Mouse (Mus musculus): ENCODE measurements around the gene Man2a1. TPM values are rescaled to one million over a fixed set of nuclear protein-coding genes. Genes with fewer than 3 reads are reported as not detected.

Man2a1 gene
- total RNA-seq, 2 experiments from 2014 or later: 15.2 to 30.9 TPM

DNA sequence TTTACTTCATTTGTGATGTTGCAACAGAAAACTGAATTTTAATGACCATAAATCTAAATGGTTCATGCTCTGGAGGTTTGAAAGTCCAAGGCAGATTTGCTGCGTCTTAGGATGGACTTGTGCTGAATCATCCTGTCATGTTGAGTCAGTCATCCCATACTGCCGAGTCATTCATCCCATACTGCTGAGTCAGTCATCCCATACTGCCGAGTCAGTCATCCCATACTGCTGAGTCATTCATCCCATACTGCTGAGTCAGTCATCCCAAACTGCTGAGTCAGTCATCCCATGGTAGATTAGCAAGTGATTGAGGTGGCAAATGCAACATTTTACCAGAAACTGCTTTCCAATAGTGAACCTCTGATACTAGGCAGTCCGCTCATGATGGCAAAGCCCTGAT, 83.6 kb downstream of the Man2a1 start:
- ATAC-seq (replicated peaks; ENCODE audit: low FRiP score, poor library complexity, severe bottlenecking): no peak

DNA sequence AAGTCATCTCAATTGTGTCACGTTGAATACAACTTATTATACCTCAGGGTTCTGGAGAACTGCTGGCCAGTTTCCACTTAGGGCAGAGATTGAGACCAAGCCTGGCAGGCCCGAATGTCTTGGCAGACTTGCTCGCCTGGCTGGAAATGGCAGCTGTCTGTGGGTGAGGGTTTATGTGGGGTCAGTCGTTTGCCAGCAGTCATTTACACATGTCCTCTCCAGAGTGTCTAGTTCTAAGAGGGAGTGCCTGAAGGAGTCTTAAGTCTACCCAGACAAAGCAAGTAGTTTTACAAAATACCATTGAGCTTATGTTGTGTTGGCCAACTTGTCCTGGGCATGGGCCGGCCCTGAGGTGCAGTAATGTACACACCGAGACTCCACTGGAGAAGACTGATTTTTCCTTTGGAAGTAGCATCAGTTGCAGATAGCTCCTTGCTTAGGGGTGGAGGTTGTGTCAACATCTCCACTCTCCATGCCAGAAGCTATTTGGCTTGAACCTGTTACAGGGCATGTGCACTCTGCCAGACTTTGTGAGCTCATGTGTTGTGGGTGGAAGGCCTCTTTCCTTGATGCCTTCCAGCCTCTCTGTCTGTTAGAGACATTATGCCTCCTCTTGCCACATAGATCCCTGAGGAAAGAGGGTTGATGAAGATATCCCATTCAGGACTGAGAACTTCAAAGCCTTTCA, 84.8 kb downstream of the Man2a1 start:
- ATAC-seq (replicated peaks; ENCODE audit: low FRiP score, poor library complexity, severe bottlenecking): no peak

GRCm38 (mm10) chr17:64689614-64690013, 89.1 kb downstream of the Man2a1 start:
- no peak for ATAC-seq (replicated peaks; ENCODE audit: low FRiP score, poor library complexity, severe bottlenecking)

DNA sequence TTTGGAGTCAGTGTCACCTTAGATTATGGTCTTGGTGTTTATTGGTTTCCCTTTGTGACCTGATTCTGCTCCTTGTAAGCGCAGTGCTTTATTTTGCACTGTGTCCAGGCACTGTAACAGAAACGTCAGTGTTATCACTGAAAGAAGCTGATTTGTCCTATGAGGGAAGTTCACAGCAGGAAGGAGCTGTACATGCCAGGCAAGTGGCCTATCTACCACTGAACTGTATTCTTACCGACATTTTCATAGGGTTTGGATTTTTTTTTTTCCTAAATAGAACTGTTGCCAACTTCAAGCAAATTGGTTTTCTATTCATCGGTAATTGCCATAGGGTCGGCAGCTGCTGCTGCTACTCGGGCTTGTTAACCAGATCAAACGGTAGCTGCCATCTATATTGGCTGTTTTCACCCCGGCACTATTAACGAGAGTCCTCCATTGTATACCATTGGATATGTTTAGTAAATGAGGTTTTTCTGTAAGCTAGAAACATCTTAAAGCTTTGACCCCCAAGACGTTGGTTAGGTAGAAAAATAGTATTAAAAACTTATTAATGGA, 96.8 kb downstream of the Man2a1 start:
- no peak for ATAC-seq (replicated peaks; ENCODE audit: low FRiP score, poor library complexity, severe bottlenecking)

GRCm38 (mm10) chr17:64698516-64698915, 98.0 kb downstream of the Man2a1 start:
- no peak for ATAC-seq (replicated peaks; ENCODE audit: low FRiP score, poor library complexity, severe bottlenecking)

GRCm38 (mm10) chr17:64703649-64704230, 103.2 kb downstream of the Man2a1 start:
- ATAC-seq (replicated peaks; ENCODE audit: low FRiP score, poor library complexity, severe bottlenecking): no peak

DNA sequence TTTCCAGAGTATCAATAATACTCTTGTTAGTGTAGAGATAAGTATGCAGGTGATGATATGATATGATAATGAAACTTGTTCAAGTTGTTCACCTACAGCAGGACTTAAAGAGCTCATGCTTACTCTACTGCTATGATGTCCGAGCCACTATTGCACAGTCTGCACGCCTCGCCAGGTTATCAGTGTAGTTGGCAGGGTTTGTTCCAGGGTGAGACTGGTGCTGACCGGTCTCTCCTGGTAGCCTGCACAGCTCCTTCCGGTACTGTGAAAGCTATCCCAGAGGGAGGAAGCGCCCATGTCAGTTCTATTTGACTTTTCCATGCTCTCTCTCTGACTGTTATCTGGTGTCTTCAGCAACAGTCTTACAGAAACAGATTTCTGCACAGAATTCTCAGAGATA, 107.0 kb downstream of the Man2a1 start:
- ATAC-seq (replicated peaks; ENCODE audit: low FRiP score, poor library complexity, severe bottlenecking): no peak

GRCm38 (mm10) chr17:64716318-64716717, 115.8 kb downstream of the Man2a1 start:
- no peak for ATAC-seq (replicated peaks; ENCODE audit: low FRiP score, poor library complexity, severe bottlenecking)

GRCm38 (mm10) chr17:64719760-64720159, 119.2 kb downstream of the Man2a1 start:
- ATAC-seq (replicated peaks; ENCODE audit: low FRiP score, poor library complexity, severe bottlenecking): no peak

GRCm38 (mm10) chr17:64721112-64721511, 120.6 kb downstream of the Man2a1 start:
- no peak for ATAC-seq (replicated peaks; ENCODE audit: low FRiP score, poor library complexity, severe bottlenecking)

DNA sequence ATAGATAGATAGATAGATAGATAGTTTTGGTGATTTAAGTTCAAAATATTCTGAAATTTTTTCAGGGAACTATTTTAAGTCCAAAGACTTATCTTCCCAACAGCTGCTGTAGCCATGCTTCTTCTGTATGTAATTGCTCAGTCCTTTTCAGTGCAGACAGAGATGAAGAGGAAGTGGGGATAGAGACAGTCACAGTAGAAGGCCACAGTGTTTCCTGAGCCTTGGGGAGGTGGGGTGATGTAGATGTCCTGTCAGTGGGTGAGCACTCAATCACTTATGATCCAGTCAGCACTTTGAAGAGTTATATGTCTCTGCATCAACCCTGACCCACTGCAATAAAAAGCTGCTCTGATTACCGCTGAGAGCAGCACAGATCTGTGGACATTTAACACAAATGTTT, 122.6 kb downstream of the Man2a1 start:
- no peak for ATAC-seq (replicated peaks; ENCODE audit: low FRiP score, poor library complexity, severe bottlenecking)

GRCm38 (mm10) chr17:64725214-64725613, 124.7 kb downstream of the Man2a1 start:
- no peak for ATAC-seq (replicated peaks; ENCODE audit: low FRiP score, poor library complexity, severe bottlenecking)

DNA sequence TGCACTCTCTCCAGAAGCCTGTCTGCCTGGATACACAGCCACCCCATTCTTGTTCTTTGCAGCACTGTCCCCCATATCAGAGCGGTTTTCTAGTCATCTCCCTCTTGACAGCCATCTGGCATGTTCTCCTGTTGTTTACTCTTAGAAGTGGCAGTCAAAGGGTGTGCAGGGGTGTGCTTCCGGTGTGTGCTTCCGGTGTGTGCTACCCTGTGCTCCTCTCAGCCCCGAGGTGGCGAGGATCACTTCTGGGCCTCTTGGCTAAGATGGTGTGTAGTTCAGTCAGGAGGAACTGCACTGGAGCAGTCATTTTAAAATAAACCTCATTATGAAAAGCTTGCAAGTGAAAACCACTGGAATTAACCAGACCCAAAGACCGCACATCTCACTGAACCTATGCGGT, 125.5 kb downstream of the Man2a1 start:
- ATAC-seq (replicated peaks; ENCODE audit: low FRiP score, poor library complexity, severe bottlenecking): no peak

DNA sequence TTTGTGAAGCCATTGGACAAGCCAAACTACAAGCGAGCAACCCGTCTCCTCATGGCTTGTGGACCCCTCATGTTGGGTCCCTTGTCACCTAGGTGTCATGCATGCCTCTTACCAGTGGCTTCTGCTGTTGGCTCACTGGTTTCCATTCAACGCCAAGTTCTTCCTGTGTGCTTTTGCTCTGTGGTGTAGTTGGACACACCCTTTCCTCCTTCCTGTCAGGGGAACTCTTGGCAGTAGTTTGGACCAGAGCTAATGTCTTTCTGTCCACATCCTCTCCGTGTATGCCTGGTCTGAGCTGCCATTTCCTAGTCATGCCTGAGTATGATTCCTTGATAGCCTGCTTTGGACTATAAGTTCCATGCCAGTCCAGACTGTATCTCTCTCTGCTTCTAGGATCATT, 135.0 kb downstream of the Man2a1 start:
- ATAC-seq (replicated peaks; ENCODE audit: low FRiP score, poor library complexity, severe bottlenecking): no peak

- no peak for ATAC-seq (replicated peaks; ENCODE audit: low FRiP score, poor library complexity, severe bottlenecking)
Measured at GRCm38 (mm10) chr17:64737918-64738317, 137.4 kb downstream of the Man2a1 start.

DNA sequence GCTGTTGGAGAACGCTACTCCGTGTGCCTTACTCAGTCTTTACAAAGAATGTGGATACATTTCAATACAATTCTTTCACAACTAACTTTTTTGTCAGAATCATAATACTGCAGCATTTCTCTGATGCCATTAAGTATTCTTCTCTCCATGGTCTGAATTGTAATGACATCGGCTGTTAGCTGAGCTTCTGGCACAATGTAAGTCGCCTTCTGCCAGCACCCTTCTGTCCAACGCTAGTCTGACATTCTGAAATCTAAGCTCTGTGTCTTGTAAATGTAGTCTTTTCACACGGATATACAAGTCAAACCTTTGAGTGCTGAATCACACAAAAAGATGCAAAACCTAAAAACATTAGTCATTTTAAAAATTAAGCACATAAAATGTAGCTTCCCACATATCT, 138.6 kb downstream of the Man2a1 start:
- ATAC-seq (replicated peaks; ENCODE audit: low FRiP score, poor library complexity, severe bottlenecking): no peak

DNA sequence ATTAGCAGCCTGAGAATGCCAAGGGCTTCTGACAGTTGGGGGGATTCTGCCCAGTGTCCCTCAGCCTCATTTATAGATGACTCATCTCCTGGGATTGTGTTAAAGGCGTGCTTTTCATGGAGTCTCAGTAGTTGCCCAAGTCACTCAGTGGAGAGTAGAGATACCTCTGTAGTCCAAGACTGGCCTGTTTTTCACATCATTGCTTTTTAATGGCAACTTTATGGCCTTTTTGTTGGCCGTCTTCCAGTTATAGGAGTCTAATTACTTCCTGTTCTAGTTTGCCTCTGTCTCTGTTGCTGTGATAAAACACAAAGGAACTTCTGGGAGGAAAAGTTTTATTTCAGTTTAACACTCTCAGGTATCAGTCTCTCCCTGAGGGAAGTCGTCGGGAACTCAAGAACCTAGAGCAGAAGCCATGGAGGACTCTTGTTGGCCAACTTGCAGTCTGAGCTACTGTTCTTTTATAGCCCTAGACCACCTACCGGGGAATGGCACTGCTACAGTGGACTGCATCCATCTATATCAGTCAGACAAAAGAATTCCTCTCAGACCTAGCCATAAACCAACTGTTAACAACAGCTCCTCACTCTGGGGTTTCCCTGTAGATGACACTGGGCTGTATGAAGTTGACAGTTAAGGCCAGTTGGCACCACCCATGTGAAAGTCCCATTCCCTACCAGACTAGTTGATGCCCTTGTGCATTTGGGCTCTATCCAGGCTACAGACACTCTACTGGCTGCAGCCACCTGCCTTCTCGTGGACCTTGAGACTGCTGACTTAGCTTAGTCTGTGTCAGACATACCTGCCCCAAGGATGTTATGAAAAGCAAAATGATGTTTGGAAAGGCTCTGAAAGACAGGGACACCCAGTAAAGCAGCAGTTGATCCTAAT, 142.4 kb downstream of the Man2a1 start:
- no peak for ATAC-seq (replicated peaks; ENCODE audit: low FRiP score, poor library complexity, severe bottlenecking)

DNA sequence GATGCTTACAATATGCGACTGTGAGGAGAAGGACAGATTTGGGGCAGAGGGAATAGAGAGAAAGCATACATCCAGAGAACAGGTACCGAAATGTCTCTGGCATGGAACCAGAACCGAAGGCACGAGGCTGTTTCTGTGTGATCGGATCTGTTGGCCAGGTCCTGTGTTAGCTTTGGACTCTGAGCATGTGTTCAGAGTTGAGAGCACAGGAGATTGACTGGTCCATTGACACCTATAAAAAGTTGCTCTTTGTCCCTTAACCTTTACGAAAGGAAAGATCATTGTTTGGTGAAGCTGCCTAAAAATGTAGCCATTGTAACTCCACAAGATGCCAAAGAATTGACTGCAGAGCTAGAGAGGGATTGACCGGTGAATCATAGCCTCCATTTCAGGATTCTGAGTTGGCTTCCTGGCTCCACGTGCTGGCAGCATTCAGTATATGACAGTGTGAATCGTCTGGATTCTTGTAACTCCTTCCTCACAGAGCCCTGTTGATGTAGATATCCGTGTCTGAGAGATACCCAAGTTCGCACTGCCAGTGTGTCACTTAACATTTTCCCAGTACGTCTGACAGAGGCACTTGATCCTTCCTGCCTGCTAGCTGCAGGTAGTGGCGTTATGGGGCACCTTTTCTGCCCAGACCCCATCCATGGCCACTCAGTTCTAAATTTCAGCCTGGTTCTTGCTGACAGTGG, 143.2 kb downstream of the Man2a1 start:
- ATAC-seq (replicated peaks; ENCODE audit: low FRiP score, poor library complexity, severe bottlenecking): no peak

- ATAC-seq (replicated peaks; ENCODE audit: low FRiP score, poor library complexity, severe bottlenecking): no peak
Measured at GRCm38 (mm10) chr17:64746637-64747225, 146.2 kb downstream of the Man2a1 start.

DNA sequence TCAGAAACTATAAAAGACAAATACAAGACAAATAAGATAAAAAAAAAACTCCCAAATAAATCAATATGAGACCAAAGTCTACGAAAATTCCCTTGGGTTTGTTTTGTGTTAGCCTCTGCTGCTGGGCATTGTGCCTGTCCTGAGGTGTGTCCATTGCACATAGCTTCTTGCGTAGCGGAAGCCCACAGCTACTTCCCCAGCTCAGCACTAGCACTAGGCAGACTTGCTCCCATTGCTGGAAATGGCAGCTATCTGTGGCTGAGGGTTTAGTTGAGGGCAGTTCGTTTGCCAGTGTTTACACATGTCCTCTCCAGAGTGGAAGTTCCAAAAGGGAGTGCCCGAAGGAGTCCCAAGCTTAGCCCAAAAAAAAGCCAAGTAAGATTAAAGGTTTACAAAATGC, 146.9 kb downstream of the Man2a1 start:
- ATAC-seq (replicated peaks; ENCODE audit: low FRiP score, poor library complexity, severe bottlenecking): no peak

Data from erythroblast, adult 5-6 weeks (primary cell).